Mouse (Mus musculus) left cerebral cortex, postnatal 14 days (tissue): ENCODE data around the gene Lbhd1. TPM values are rescaled to one million over a fixed set of nuclear protein-coding genes. Genes with fewer than 3 reads are reported as not detected.
"Not testable (repeated sequence)": the region's sequence is repeated elsewhere in the genome, so short reads cannot be mapped to it uniquely, and the experiment has no call there.

Experiments used
- DNase-seq, 2 experiments: peaks; one replicate each; pipeline ENCODE4 v3.0.0; 2021 to 2022; ENCODE audit warnings: low spot score in 2 of 2, mixed read lengths in 1 of 2
- intact Hi-C: fragments of 180-260 bp; cut with DNase I; formaldehyde crosslinking; loops from one replicate; pipeline ENCODE4 v1.15.1; 2025
- long read RNA-seq, 2 experiments: library from polyadenylated mRNA; stranded (forward); transcript quantifications; one replicate each; pipeline ENCODE4 v2.0.0; 2021
- total RNA-seq, 2 experiments: library from RNA; stranded (reverse); gene quantifications; 2 replicates each; pipeline ENCODE4 v1.2.3; 2021

Gene Lbhd1
- 1 to 10 TPM; 4.0 to 4.3 TPM for total RNA-seq
- long read RNA-seq, experiment 1, result 0 reads
- long read RNA-seq, experiment 2, partial matches to known transcripts, result 1 of 2 reads
- long read RNA-seq, experiment 2, other reads (novel, unspliced or antisense), result 1 of 2 reads

DNA sequence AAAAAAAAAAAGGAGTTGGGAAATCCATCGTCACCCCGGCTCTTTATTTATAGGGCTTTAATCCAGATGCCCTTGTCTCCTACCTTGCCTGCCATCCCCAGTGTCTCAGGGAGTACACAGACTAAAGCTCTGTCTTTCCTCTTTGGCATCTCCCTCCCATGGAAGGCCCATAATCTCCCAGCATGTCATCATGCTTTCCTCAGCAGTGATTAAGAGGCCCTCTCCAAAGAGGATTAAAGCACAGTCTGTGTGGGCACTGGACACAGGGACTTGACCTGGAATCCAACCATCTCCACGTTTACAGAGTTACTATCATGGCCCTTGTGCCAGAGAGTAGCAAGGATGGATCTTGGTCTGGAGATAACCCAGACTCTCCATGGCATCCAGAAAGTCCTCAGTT, at the start of gene Lbhd1, which contains the start of gene Gm49403:
Lbhd1 (plus strand) TSS at position 117 of the 400 bp plus-strand sequence.
Gm49403 (plus strand) TSS at position 315 of the 400 bp plus-strand sequence.
- intact Hi-C loops, result no loop called here

DNA sequence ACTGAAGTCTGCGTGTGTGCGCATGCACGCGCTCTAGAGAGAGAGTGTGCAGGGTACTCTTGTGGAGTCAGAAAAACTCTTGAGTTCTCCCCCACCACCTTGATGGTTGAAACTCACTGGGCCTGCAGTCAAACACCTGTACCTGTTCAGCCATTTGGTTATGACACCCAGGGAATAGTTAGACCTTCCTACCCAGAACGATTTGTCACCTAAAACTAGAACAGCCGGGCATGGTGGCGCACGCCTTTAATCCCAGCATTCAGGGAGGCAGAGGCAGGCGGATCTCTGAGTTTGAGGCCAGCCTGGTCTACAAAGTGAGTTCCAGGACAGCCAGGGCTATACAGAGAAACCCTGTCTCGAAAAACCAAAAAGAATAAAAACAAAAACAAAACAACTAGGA, 47.2 kb upstream of the Lbhd1 start:
- intact Hi-C loops, DNase-seq: not testable (repeated sequence)

More for the DNA sequence above, at the start of gene Lbhd1, which contains the start of gene Gm49403:
- DNase-seq, result no peak

DNA sequence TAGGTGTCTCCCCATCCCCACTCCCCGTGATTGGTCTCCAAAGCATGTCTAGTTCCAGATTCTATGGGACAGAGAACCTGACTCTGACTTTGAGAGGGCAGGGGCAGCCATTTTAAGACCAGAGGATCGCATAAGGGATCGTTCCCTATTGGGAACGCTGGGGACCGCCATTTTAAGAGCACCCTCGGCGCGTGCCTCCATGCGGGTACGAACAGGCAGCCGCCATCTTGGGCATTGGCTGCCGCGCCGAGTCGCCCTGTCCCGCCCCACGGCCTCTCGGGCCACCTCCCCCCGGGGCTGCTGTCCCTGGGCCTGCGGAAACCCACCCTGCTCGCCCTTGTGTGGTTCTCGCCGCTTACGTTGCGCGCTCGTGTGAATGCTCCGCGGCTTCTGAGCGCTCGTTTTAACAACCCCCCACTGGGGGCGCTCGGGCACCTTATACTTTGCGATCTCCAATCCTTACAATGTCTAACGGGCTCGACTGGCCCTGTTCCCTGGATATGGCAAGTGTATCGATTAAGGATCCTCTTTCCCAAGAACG, 46.2 kb upstream of the Lbhd1 start, which contains the start of gene Bscl2:
Bscl2 (plus strand) TSS at position 217 of the 541 bp plus-strand sequence.
- intact Hi-C loops, result no loop called here
- peak; percentile 87 to 94 for DNase-seq

DNA sequence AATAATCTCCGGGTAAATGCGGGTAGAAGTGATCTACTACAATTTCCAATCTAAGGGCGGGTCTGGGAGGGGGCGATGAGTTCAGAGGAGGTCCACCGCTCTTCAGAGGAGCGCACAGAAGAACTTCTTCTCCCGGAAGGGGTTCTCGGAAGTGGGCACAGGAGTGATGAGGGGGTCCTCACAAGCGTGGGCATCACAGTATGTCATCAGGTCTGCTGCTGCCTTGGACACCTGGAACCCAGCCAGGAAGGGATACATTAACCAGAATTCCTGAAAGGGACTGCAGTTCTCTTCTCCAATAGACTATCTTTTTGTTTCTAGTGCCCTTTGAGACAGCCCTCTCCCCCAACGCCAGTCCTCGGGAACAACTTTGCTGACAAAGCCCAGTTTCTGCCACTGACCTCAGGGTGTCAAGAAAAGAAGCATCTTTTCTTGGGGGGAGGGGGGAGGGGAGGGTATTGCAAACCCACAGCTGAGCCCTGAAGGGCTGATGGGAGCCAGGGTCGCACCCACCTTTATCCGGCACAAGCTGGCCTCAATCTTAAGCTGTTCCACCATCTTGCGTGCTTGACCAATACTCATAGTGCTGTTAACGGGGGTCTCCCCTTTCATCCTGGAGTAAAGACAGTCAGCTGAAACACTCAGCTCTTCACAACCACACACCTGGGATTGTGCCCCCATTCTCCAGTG, 45.3 kb upstream of the Lbhd1 start:
- intact Hi-C loops, result no loop called here

DNA sequence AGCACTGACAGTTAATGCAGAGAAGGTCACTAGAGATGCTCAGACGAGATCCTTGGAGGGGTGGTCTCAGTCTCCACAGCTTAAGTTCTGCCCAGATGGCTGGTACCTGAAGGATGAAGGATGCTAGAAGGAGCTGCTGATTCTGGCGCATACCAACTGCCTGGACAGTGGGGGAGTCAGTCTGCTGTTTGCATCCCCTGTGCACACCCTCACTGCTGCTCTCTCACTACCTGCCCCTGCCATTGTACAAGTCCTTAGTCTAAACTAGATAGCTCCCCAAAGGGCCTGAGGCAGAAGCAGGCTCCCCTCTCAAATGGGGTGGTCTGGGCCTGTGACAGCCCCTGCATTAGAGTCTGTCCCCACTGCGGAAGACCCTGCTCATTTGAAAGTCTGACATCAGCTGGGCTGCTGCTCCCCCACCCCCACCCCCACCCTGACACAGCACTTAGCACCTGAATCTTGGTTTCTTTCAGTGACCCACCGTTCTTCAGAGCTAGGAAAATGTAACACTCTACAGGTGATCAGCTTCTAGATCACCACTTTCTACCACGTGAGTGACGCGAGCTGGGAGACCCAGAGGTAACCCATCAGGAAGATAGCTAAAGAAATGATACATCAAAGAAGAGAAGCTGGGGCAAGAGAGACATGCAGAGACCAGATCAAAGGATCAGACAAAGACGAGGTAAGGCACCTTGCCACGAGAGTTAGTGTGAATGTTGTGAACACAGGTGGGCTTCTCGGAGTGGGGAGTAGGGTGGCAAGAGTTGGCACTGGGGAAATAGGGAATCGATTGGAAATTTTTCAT, 44.2 kb upstream of the Lbhd1 start, which contains the start of gene Gng3:
Gng3 (minus strand) TSS at position 92 of the 805 bp plus-strand sequence.
- intact Hi-C loops, result no loop called here

More for the DNA sequence above, 45.3 kb upstream of the Lbhd1 start:
- peak in 1 of 2 experiments; percentile 72 for DNase-seq

DNA sequence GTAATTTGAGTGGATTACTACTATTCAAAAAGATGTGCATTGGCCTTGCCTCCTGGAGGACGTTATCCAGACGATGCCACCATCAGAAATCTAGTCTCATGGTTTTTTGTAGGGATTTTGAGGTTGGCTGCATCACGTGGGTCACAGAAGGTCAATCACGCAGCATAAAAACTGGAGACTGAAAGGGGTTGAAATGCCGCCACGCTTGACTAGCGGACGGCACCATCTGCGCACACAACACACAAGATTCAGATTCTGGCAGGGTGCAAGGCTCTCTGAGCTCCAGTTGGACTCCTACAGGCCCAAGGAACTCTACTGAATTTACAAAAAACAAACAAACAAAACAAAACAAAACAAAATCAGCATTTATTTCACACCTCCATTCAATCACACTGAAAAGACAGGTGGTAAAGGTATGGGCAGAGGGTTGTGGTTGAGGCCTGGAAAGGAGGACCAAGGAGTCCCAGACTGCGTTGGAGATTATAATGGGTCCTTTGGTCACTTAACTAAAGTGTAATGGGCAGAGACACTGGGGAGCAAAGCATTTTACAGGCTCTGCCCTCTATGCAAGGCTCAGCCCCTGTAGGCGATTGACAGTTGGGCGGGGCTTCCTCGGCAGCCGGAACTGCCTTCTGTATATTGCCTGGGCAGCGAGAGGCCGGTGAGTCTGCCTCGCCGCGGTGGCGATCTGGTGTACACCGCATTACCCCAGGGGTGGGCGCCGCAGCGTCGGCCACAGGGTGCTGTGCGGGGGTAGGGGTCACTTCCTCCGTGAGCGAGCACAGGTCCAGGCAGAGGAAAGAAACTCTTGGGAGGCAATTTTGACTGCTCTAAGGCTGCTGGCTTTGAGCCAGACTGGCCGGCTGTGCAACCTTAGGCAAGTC, 43.4 kb upstream of the Lbhd1 start:
- peak in 1 of 2 experiments; percentile 70 for DNase-seq
- intact Hi-C loops, result loop anchor here (5.0 to 10.0 kb wide), 2 partner anchors 115 to 242 kb away; partner anchors contain the start of gene Tut1

More for the DNA sequence above, 44.2 kb upstream of the Lbhd1 start, which contains the start of gene Gng3:
- DNase-seq, result peak; percentile 86 to 91

DNA sequence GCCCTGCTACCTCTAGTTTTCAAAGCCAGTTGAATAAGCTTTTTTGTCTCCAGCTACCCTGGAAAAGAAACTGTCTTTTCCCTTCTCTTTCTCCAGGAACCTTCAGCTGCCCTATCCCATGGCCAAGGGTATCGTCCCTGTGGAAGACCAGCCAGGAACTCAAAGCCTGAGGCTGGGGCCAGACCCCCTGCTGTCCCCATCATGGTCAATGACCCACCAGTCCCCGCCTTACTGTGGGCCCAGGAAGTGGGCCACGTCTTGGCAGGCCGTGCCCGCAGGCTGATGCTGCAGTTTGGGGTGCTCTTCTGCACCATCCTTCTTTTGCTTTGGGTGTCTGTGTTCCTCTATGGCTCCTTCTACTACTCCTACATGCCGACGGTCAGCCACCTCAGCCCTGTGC, 42.5 kb upstream of the Lbhd1 start:
- intact Hi-C loops, result loop anchor here (5.0 to 10.0 kb wide), 2 partner anchors 114 to 241 kb away; partner anchors contain the start of gene Tut1
- DNase-seq, result no peak

DNA sequence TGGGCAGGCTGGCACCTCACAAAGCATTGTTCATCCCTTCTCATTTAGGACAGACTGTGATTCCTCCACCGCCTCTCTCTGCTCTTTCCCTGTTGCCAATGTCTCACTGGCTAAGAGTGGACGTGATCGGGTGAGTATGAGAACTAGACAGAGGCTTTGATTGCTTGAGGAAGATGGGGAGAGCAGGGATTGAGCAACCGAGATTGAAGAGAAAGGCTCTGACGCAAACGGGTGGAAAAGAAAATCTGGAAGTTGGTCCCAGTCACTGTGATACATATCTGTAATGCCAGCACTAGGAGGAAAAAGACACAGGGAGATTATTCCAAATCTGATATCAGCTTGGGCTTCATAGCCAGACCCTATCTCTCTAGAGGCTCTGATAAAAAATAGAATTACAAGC, 40.6 kb upstream of the Lbhd1 start:
- intact Hi-C loops, result loop anchor here (5.0 to 10.0 kb wide), 2 partner anchors 112 to 239 kb away; partner anchors contain the start of gene Tut1
- no peak for DNase-seq

DNA sequence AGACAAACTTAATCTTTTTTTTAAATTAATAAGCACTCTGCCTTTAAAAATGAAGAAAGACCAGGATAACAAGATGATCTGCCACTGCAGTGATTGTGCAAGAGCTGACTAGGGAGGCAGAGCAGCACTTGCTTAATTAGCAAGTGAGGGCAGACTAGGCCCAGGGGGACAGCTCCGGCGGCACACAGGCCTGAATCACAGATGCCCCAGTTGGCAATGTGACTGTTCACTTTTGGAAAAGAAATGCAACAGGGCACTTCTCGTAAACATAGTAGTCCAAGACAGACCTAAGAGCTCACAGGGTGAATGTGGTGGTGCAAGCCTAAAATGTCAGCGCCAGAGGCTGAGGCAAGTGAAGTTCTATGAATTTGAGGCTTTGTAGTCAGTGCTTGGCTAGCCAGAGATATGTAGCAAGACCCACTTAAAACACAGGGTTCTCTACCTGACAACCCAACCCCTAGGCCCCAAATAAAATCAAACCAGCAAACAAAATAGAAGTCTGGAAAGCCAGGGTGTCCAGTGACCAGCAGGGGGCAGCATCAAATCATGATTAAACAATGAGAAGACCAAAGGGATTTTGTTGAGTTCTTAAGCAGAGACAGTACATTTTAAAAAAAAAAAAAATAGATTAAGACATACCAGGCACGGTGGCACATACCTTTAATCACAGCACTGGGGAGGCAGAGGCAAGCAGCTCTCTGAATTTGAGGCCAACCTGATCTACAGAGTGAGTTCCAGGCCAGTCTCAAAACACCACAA, 39.0 kb upstream of the Lbhd1 start:
- peak; percentile 86 to 87 for DNase-seq
- intact Hi-C loops, result loop anchor here (5.0 to 10.0 kb wide), 2 partner anchors 110 to 238 kb away; partner anchors contain the start of gene Tut1

DNA sequence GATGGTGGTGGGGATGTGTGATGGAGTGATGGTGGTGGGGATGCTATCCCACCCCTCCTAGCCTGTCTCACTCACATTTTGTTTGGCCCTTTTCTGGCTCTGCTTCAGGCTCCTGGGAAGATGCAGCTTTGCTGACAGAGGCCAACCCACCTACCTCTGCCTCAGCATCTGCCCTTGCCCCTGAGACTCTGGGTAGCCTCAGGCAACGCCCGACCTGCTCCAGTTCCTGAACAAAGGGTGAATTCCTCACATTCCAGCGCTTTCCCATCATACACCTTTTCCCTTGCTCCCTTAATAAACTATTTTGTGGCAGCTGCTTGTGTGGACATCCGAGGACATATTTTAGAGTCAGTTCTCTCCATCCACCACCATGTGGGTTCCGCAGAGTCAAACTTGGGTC, 35.2 kb upstream of the Lbhd1 start:
- DNase-seq, result no peak
- intact Hi-C loops, result loop anchor here (10.0 kb wide), 1 partner anchor 106 kb away; the partner anchor contains the start of gene Tut1

DNA sequence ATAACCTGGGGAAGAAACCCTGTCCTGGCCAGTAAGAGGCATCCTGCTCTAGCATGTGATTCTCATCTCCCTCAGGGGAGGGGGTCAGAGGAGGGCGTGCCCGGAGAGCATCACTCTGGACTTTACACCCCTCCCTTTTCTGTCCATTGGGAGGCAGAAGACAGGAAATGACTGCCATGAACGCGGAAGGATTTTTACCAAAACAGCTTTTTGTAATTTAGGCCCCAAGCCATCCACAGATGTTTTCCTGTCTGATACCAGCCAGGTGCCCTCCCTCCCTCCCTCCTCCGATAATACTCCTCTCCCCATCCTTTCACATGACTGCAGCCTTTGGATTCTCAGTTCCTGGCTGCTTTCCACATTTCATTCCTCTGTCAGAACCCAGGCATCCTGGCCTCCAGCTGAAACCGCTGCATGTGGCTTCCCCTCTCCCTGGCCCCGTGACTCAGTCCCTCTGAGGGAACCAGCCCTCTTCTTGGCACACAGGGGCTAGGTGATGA, 33.1 kb upstream of the Lbhd1 start, which contains the start of gene Lrrn4cl:
Lrrn4cl (plus strand) TSS at position 367 of the 500 bp plus-strand sequence.
- DNase-seq, result no peak
- intact Hi-C loops, result loop anchor here (5.0 to 10.0 kb wide), 2 partner anchors 37 to 264 kb away; partner anchors contain the start of genes 1810009A15Rik and Gm49416

DNA sequence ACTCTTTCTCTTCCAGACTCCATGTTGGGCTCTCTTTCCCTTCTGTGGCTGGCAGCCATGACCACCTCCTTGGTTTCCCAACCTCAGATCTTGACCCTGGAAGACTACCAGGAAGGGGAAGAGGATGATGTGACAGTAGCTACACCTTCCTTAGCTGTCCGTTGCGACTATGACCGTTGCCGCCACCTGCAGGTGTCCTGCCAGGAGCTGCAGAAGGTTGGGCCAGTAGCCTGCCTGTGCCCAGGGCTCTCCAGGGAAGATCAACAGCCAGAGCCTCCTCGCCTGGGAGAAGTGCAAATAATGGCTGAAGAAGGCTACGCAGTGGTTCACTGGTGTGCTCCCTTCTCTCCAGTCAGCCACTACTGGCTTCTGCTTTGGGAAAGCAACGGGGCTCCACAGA, 31.9 kb upstream of the Lbhd1 start:
- no peak for DNase-seq
- intact Hi-C loops, result loop anchor here (5.0 to 10.0 kb wide), 2 partner anchors 36 to 263 kb away; partner anchors contain the start of genes 1810009A15Rik and Gm49416

DNA sequence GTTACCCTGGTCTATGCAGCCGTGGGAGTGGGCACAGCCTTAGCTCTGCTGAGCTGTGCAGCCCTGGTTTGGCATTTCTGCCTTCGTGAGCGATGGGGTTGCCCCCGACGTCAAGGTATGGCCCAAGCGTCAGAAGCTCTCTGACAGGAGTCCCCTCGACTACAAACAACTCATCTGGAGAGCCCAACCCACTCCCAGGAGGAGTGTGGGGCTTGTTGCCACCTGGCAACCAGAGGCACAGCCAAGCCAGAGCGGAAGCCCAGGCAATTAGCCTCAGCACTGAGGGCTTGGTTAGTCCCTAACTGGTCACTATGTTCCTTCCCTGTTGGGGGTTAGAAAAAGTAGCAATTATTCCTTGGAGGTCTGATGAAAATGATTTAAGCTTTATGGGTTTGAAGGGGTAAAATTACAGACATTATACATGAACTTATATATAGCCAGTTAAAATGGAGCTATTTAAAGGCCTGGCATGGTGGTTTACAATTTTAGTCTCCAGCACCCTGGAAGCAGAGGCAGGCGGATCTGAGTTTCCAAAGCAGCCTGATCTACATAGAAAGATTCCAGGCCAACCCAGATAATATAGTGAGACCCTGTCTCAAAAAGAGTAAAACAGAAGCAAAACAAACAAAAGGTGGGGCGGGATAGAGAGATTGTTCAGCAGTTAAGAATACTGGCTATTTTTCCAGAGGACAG, 31.1 kb upstream of the Lbhd1 start:
- intact Hi-C loops, result loop anchor here (5.0 to 10.0 kb wide), 2 partner anchors 35 to 262 kb away; partner anchors contain the start of genes 1810009A15Rik and Gm49416
- no peak for DNase-seq

DNA sequence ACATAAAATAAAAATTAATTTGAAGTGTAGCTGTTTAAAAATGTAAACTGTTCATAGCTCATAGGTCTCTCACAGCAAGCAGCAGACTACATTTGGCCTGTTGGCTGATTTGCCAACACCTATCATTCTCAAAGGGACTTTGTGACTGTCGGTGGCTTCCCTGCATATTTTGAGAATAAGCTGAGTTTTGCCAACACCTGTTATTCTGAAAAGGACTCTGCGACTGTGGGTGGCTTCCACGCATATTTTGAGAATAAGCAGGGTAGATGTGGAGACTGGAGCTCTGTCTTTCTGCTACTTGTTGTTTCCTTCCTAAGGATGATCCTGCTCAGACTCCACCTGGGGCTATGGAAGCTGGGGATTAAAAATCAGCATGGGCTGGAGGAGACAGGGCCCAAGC, 30.4 kb upstream of the Lbhd1 start:
- intact Hi-C loops, result loop anchor here (5.0 to 10.0 kb wide), 2 partner anchors 34 to 262 kb away; partner anchors contain the start of genes 1810009A15Rik and Gm49416
- peak in 1 of 2 experiments; percentile 30 for DNase-seq

DNA sequence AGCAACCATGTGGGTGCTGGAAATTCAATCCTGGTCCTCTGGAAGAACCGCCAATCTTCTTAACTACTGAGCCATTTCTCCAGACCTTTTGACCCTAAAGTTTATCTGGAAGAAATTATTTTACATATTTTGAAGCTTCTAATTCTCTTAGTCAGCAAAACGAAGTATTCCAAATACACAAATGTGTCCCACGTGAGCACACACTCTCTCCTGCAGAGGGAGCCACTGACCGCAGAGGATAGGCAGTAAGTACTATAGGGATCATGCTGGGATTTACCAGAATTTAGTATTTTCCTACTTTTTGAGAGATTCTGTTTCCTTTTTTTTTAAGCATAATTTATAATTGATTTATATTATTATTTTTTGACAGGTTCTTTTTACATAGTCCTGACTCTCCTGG, 25.8 kb upstream of the Lbhd1 start:
- peak in 1 of 2 experiments; percentile 36 for DNase-seq
- intact Hi-C loops, result loop anchor here (10.0 kb wide), 1 partner anchor 257 kb away; no protein-coding TSS in a partner anchor

DNA sequence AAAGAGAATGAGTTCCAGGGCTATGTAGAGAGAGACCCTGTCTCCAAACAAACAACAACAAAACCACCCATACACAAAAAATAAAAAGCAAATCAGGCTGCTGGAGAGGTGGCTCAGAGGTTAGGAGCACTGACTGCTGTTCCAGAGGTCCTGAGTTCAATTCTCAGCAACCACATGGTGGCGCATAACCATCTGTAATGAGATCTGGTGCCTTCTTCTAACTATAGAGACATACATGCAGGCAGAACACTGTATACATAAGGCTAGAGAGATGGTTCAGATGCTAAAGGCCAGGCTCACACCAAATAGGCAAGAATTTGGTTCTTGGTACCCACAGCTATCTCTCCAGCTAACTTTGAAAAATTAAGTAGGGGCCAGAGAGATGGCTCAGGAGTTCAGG, 24.5 kb upstream of the Lbhd1 start:
- intact Hi-C loops, result loop anchor here (10.0 kb wide), 1 partner anchor 256 kb away; no protein-coding TSS in a partner anchor
- peak in 1 of 2 experiments; percentile 39 for DNase-seq
